Mouse (Mus musculus) gastrocnemius, postnatal 14 days (tissue): ENCODE measurements around the gene Xirp1. TPM values are rescaled to one million over a fixed set of nuclear protein-coding genes. Genes with fewer than 3 reads are reported as not detected.

Experiments used
- DNase-seq: peaks from one replicate; pipeline ENCODE4 v3.0.0; 2021; ENCODE audit warnings: mixed read lengths
- intact Hi-C: fragments of 180-260 bp; cut with DNase I; formaldehyde crosslinking; loops from one replicate; pipeline ENCODE4 v1.15.1; 2025; ENCODE audit warnings: low total_unique reads
- total RNA-seq, 2 experiments: library from RNA; stranded (reverse); gene quantifications; 2 replicates each; pipeline ENCODE4 v1.2.3; 2021

Gene Xirp1
- total RNA-seq, 2 experiments from 2014 or later, result 47.9 to 100 TPM

GRCm38 (mm10) chr9:119976704-119977556 is 46.5 kb downstream of the Xirp1 start:
- DNase-seq, result no peak
- intact Hi-C loops, result no loop called here

DNA sequence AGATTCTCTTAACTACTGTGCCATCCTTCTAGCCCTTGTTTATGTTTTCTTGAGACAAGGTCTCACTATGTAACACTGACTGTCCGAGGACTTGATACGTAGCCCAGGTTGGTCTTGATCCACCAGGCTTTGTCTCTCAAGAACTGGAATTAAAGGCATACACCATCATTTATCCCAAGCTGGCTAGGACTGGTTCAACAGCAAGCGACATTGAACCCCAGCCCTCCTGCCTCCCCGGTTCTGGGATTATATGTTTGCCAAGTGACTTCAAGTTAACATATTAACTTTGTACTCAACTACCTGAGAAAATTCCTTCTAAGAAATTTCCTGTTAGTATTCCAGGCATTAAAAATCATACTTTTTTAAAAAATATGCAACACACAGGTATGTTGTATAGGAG is 48.1 kb downstream of the Xirp1 start:
- intact Hi-C loops, result no loop called here
- no peak for DNase-seq

DNA sequence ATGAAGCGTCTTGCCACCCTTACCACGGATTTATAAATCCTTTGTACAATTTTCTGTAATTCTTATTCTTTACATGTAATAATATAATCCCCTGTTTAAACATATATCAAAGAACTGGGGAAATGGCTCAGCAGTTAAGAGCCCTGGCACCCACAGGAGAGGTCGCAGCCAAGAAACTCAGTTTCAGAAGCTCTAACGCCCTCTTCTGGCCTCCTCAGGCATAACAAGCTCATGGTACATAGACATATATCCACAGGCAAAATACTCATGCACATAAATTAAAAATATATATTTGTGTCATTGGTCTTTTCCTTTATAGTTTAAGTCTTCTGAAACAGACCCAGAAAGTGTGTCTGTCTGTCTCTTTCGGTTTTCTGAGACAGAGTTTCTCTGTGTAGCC is 48.8 kb downstream of the Xirp1 start:
- DNase-seq, result no peak
- intact Hi-C loops, result no loop called here

- no peak for DNase-seq
- intact Hi-C loops, result no loop called here
Observed at GRCm38 (mm10) chr9:119973869-119974520, 49.4 kb downstream of the Xirp1 start.

DNA sequence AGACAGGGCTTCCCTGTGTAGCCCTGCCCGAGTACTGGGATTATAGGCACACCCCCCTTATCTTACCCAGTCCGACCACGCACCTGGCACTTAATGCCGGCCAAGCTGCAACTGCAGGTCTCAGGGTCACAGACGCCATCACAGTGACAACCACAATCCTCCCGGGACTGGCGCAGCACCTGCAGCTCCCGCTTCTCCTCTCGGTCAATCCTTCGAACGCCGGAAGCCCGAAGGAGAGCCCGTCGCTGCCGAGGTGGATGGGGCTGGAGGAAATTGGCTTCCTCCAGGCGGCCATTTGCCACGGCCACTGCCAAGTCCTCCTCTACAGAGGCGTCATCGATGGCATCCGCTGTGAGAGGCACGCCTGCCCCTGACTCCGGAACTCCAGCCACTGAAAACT is 50.1 kb downstream of the Xirp1 start:
- intact Hi-C loops, result no loop called here
- DNase-seq, result no peak

GRCm38 (mm10) chr9:119972582-119972981 is 50.8 kb downstream of the Xirp1 start:
- DNase-seq, result peak; percentile 50
- intact Hi-C loops, result no loop called here

DNA sequence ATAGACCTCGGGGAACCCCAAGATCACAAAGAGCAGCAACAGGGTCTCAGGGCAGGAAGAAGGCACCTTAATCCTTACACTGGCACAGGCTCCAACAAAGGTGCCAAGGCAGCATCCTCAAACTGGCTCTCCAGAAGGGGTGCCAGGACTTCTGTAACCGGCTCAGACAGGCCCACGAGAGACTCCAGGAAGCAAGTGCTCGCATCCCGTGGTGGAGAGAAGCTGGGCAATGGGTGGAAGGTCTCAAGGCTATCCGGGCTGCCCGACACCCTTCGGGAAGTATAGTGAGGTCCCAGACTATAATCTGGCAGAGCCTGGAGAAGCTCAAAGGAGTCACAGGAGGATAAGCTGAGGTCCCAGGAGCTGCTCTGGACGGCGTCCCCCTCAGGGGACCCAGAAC is 51.2 kb downstream of the Xirp1 start:
- intact Hi-C loops, result no loop called here

GRCm38 (mm10) chr9:119970763-119971656 is 52.4 kb downstream of the Xirp1 start:
- no peak for DNase-seq
- intact Hi-C loops, result no loop called here

More for the DNA sequence above, 51.2 kb downstream of the Xirp1 start:
- no peak for DNase-seq

DNA sequence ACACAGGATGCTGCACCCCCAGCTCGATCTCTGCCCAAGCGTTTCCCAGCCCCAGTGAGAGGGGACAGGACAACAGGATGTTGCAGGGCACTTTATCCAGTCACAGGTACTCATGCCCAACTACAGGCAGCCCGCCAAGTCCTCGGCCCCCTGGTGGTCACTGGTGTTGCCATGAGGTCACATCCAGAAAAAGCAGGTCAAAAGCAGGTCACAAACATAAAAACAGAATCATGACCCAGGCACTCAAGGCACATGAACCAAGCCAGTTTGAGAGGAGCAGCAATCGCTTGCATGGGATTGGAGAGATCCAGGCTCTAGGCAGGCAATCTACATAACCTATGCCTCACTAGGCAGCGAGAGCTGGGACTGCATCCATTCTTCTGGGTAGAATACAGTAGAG is 53.2 kb downstream of the Xirp1 start:
- intact Hi-C loops, result no loop called here
- DNase-seq, result peak; percentile 58

DNA sequence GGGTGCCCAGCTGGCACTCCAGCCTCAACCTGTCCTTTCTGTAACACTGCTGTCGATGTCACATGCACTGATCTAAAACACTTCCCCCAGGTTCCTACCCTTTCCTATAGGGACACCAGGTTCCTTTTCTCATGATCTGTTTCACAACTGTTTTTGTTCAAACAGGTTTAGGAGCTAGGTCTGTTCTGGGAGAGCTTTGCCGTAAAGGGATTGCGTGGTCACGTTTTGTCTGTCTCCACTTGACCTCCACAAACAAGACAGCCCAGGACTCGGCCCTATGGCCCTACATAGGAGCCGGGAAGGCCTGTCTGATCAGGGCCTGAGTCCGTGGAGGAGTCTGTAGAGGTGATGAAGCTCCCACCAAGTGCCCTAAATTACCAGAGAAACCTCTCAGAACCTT is 53.6 kb downstream of the Xirp1 start:
- intact Hi-C loops, result no loop called here
- DNase-seq, result no peak

DNA sequence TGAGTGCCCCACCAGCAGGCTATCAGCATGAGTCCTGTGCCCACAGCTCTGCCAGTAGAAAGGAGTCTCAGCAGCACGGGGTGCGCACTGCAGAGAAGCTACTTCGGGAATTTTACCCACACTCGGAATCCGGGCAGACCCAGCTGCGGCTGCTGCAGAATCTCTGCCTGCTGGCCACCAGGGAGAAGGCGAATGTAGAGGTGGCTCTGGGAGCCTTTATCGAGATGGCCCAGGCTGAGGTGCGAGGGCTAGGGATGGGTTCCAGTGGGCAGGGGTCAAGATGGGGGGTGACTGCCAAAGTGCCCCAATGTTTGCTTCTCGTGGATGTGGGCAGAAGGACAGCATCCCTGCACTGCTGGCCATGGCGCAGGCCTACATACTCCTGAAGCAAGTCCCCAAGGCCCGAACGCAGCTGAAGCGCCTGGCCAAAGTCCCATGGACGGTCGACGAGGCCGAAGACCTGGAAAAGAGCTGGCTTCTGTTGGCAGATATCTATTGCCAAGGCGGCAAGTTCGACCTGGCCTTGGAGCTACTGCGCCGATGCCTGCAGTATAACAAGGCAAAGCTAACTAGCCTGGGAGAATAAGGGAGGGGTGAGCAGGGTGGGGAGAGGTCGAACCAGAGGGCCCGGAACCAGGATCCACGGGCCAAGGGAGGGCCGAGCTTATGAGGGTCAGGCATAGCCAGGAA is 57.0 kb downstream of the Xirp1 start:
- intact Hi-C loops, result no loop called here

DNA sequence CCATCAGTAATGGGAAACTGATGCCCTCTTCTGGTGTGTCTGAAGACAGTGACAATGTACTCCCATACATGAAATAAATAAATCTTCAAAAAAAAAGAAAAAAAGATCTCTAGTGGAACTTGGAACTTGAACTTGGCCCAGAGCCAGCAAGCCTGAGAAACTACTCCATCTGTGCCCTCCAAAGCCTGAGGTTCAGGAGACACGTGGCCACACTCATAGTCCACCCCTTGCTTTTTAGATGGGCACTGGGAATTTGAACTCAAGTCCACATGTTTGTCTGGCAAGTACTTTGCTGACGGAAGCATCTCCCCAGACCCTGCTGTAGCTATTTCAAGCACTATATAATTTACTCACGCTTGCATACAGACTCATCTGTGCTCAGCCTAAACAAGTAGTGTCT is 58.2 kb downstream of the Xirp1 start:
- intact Hi-C loops, result no loop called here
- DNase-seq, result no peak

More for the DNA sequence above, 57.0 kb downstream of the Xirp1 start:
- DNase-seq, result no peak

DNA sequence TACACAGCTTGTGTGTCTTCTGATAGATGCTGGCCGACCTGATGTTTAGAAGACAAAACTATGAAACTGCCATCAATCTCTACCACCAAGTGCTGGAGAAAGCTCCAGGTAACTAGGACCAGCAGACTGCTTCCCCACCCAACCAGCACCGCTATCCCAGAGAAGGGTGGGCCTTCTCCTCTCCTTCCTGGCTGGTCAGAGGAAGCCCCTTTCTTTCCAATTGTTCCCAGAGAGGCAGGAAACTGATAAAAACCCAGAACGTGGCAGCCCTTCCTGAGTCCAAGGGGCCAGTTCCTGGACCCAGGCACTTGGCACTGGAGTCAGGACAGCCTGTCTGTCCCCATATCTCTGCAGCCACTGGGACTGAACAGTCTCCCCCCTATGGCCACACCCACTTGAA is 59.2 kb downstream of the Xirp1 start:
- DNase-seq, result no peak

More for the DNA sequence above, 59.2 kb downstream of the Xirp1 start:
- intact Hi-C loops, result loop anchor here (5.0 kb wide), 1 partner anchor 53 kb away; no protein-coding TSS in a partner anchor

Other genes starting within 250 kb of the Xirp1 start
- not detected for gene Scn11a, start 198.1 kb downstream of the Xirp1 start, total RNA-seq
- 10 to 100 TPM; 11.2 to 11.4 TPM for gene Wdr48, start 128.7 kb downstream of the Xirp1 start, total RNA-seq
- gene Gorasp1, start 86.0 kb downstream of the Xirp1 start, total RNA-seq, result 10 to 100 TPM; 16.9 to 17.7 TPM
- not detected for gene Ttc21a, start 86.0 kb downstream of the Xirp1 start, total RNA-seq
- 1 to 10 TPM; 1.9 to 2.5 TPM for gene Csrnp1, start 38.9 kb downstream of the Xirp1 start, total RNA-seq
- gene Cx3cr1, start 46.3 kb upstream of the Xirp1 start, total RNA-seq, result 1 to 10 TPM in 1 of 2 experiments, under 1 TPM in 1; 0.91 to 1.9 TPM
- not detected for gene Ccr8, start 68.5 kb upstream of the Xirp1 start, total RNA-seq
- 1 to 10 TPM; 9.2 to 9.5 TPM for gene Slc25a38, start 86.8 kb upstream of the Xirp1 start, total RNA-seq
- 100 to 1,000 TPM; 554 to 604 TPM for gene Rpsa, start 104.1 kb upstream of the Xirp1 start, total RNA-seq
- under 1 TPM; 0.16 to 0.27 TPM for gene Mobp, start 126.1 kb upstream of the Xirp1 start, total RNA-seq